Mouse (Mus musculus): ENCODE results near the gene Cfap61.

- TF ChIP-seq CTCF (IDR thresholded peaks at IDR 0.05; ENCODE audit: extremely low read depth, insufficient read depth, low read length): no peak
- no peak for TF ChIP-seq POLR2A (IDR thresholded peaks at IDR 0.05; ENCODE audit: extremely low read depth, insufficient read depth, low read length)
These were observed 326.6 kb downstream of the Cfap61 start for GRCm38 (mm10) chr2:146261146-146261545.
